Comparison of ENCODE assay signal across 9 mouse cellular contexts in genomic region chr4:82500578-82501098, GRCm38 (mm10).
DNase-seq lines count a peak whose midpoint lies in the region; ATAC-seq and TF ChIP-seq lines count a peak whose summit lies in the region.
"Had no signal": no experiment of that assay in that cellular context is flagged by ENCODE, and none has a peak within 500 bp of the region (broad histone marks: within the 10 kb centered on the region; RNA-seq: fewer than 3 reads in every experiment).

No protein-coding gene starts in this region.

- no peak for TF ChIP-seq POLR2A in cortical plate, adult 2 months (IDR thresholded peaks at IDR 0.05; ENCODE audit: extremely low read depth, insufficient read depth, low read length)

- no peak for DNase-seq in hindbrain, embryonic 11.5 days (ENCODE audit: low spot score)
- no peak for DNase-seq in hindbrain, embryonic 10.5 days (ENCODE audit: low spot score)
- no peak for DNase-seq in heart, postnatal 0 days (ENCODE audit: low spot score)
- DNase-seq in left cerebral cortex, postnatal 36 days (ENCODE audit: low spot score in 2 of 2), result no peak
- no peak for DNase-seq in adrenal gland, adult 18-20 months (ENCODE audit: low spot score in 2 of 2)
- DNase-seq in thymus, postnatal 14 days, result no peak
- DNase-seq: gastrocnemius, postnatal 14 days had no signal

- intact Hi-C loops in left cerebral cortex, postnatal 36 days (cut with DNase I), result loop anchor here (5.0 to 10.0 kb wide), 3 partner anchors 117 to 936 kb away; no protein-coding TSS in a partner anchor

- H3K36me3 ChIP-seq in hindbrain, embryonic 11.5 days (ENCODE audit: control insufficient read depth, insufficient read depth, low read length), result peaks cover 6% of the 10 kb centered on the region
- H3K36me3 ChIP-seq in hindbrain, embryonic 10.5 days, result peaks cover 17% of the 10 kb centered on the region
- H3K36me3 ChIP-seq in heart, postnatal 0 days (replicated peaks; ENCODE audit: control insufficient read depth, insufficient read depth, low read length), result peaks cover 9% of the 10 kb centered on the region
- peaks cover 10% of the 10 kb centered on the region for H3K36me3 ChIP-seq in midbrain, embryonic 13.5 days

- H3K4me3 ChIP-seq in hindbrain, embryonic 11.5 days (ENCODE audit: low read depth, low read length), result no peak overlapping the region
- no peak overlapping the region for H3K4me3 ChIP-seq in hindbrain, embryonic 10.5 days
- H3K4me3 ChIP-seq in cortical plate, adult 2 months (ENCODE audit: insufficient read depth, low read length), result peak overlapping the region; percentile 66
- peak overlapping the region; percentile 97 for H3K4me3 ChIP-seq in heart, postnatal 0 days (ENCODE audit: low read depth, low read length)
- peak overlapping the region; percentile 72 for H3K4me3 ChIP-seq in midbrain, embryonic 13.5 days (replicated peaks)

- TF ChIP-seq CTCF in cortical plate, adult 2 months (IDR thresholded peaks at IDR 0.05; ENCODE audit: extremely low read depth, insufficient read depth, low read length), result no peak
- no peak for TF ChIP-seq CTCF in heart, postnatal 0 days (IDR thresholded peaks at IDR 0.05; ENCODE audit: low read depth)

- H3K4me1 ChIP-seq in hindbrain, embryonic 11.5 days (replicated peaks; ENCODE audit: control insufficient read depth, insufficient read depth, low read length), result no peaks in the 10 kb centered on the region
- H3K4me1 ChIP-seq in hindbrain, embryonic 10.5 days (replicated peaks), result peaks cover 17% of the 10 kb centered on the region
- peaks cover 7% of the 10 kb centered on the region for H3K4me1 ChIP-seq in cortical plate, adult 2 months (ENCODE audit: control insufficient read depth, insufficient read depth, low read length)
- peaks cover 46% of the 10 kb centered on the region for H3K4me1 ChIP-seq in heart, postnatal 0 days (ENCODE audit: control insufficient read depth, insufficient read depth)
- peaks cover 30% of the 10 kb centered on the region for H3K4me1 ChIP-seq in midbrain, embryonic 13.5 days (replicated peaks)

- TF ChIP-seq EP300 in heart, postnatal 0 days (IDR thresholded peaks at IDR 0.05; ENCODE audit: low read depth), result no peak

- no peak for ATAC-seq in hindbrain, embryonic 11.5 days (ENCODE audit: low FRiP score)
- ATAC-seq in heart, postnatal 0 days (ENCODE audit: insufficient read depth, low read depth), result no peak
- ATAC-seq in midbrain, embryonic 13.5 days, result no peak

- WGBS in hindbrain, embryonic 11.5 days, result 74% methylated on average over 5 of the region's 5 CpGs
- WGBS in hindbrain, embryonic 10.5 days, result 81% methylated on average over 5 of the region's 5 CpGs
- 24% methylated on average over 5 of the region's 5 CpGs for WGBS in heart, postnatal 0 days
- 62% methylated on average over 5 of the region's 5 CpGs for WGBS in midbrain, embryonic 13.5 days

- H3K27me3 ChIP-seq in hindbrain, embryonic 11.5 days (ENCODE audit: control insufficient read depth, insufficient read depth, low read length), result peaks cover 3% of the 10 kb centered on the region; the same call in 1 of the 2 replicates
- peaks cover 60% of the 10 kb centered on the region for H3K27me3 ChIP-seq in hindbrain, embryonic 10.5 days (ENCODE audit: insufficient read depth, poor library complexity, severe bottlenecking)
- H3K27me3 ChIP-seq in heart, postnatal 0 days (ENCODE audit: control insufficient read depth, insufficient read depth, low read length), result no peaks in the 10 kb centered on the region
- no peaks in the 10 kb centered on the region; the same call in 1 of the 2 replicates for H3K27me3 ChIP-seq in midbrain, embryonic 13.5 days

- no peak overlapping the region for H3K9ac ChIP-seq in hindbrain, embryonic 11.5 days (ENCODE audit: low read depth, low read length)
- peak overlapping the region; percentile 46 for H3K9ac ChIP-seq in heart, postnatal 0 days (replicated peaks; ENCODE audit: low read depth, low read length)
- H3K9ac ChIP-seq in midbrain, embryonic 13.5 days (replicated peaks), result peak overlapping the region; percentile 55

- H3K9me3 ChIP-seq in hindbrain, embryonic 11.5 days (ENCODE audit: control insufficient read depth, low read length), result no peaks in the 10 kb centered on the region
- no peaks in the 10 kb centered on the region for H3K9me3 ChIP-seq in hindbrain, embryonic 10.5 days
- H3K9me3 ChIP-seq in heart, postnatal 0 days (replicated peaks; ENCODE audit: control insufficient read depth, low read length), result no peaks in the 10 kb centered on the region
- H3K9me3 ChIP-seq in midbrain, embryonic 13.5 days, result no peaks in the 10 kb centered on the region

- H3K4me2 ChIP-seq in hindbrain, embryonic 11.5 days (replicated peaks; ENCODE audit: low read depth, low read length), result peak overlapping the region; percentile 12; the same call in 1 of the 2 replicates
- H3K4me2 ChIP-seq in heart, postnatal 0 days (ENCODE audit: low read depth, low read length), result peak overlapping the region; percentile 95
- peak overlapping the region; percentile 53 for H3K4me2 ChIP-seq in midbrain, embryonic 13.5 days (replicated peaks)

- H3K27ac ChIP-seq in hindbrain, embryonic 11.5 days (ENCODE audit: low read depth, low read length), result no peak overlapping the region
- no peak overlapping the region for H3K27ac ChIP-seq in hindbrain, embryonic 10.5 days
- H3K27ac ChIP-seq in cortical plate, adult 2 months (ENCODE audit: insufficient read depth, low read length), result peak overlapping the region; percentile 45; the same call in 1 of the 2 replicates
- H3K27ac ChIP-seq in heart, postnatal 0 days (ENCODE audit: low read depth), result peak overlapping the region; percentile 83
- H3K27ac ChIP-seq in midbrain, embryonic 13.5 days, result peak overlapping the region; percentile 51

Comparison
In these comparisons a context has a peak if more than half of its experiments do, and no peak if none do; other contexts are left out.
1. H3K27ac ChIP-seq: peak in cortical plate, adult 2 months (single experiment), heart, postnatal 0 days (single experiment) and midbrain, embryonic 13.5 days (single experiment); none in hindbrain, embryonic 11.5 days (single experiment) and hindbrain, embryonic 10.5 days (single experiment).
2. H3K4me2 ChIP-seq: peak in every context shown above with its lines; median percentile 95 in heart, postnatal 0 days; 53 in midbrain, embryonic 13.5 days; 12 in hindbrain, embryonic 11.5 days.
3. H3K4me3 ChIP-seq: peak in cortical plate, adult 2 months (single experiment), heart, postnatal 0 days (single experiment) and midbrain, embryonic 13.5 days (single experiment); none in hindbrain, embryonic 11.5 days (single experiment) and hindbrain, embryonic 10.5 days (single experiment).